Mouse (Mus musculus) C2C12 (cell line): Measurements from ENCODE around the gene 1700021F05Rik.

ENCODE experiments used
- CEBPB ChIP-seq: IDR thresholded peaks from one replicate; pipeline ENCODE4 v1.6.1; 2011; ENCODE audit warnings: low read depth, mild to moderate bottlenecking, control low read depth, moderate library complexity
- CTCF ChIP-seq: IDR thresholded peaks from one replicate; pipeline ENCODE4 v1.5.1; 2011; ENCODE audit not compliant: control insufficient read depth, insufficient read depth, insufficient read length
- FOSL1 ChIP-seq: IDR thresholded peaks from one replicate; pipeline ENCODE4 v1.8.0; 2011; ENCODE audit warnings: mild to moderate bottlenecking, low read length; ENCODE audit not compliant: poor library complexity, insufficient read depth, severe bottlenecking
- MAX ChIP-seq: IDR thresholded peaks from one replicate; pipeline ENCODE4 v1.6.1; 2011; ENCODE audit warnings: mild to moderate bottlenecking, control low read depth
- MYOG ChIP-seq: IDR thresholded peaks from one replicate; pipeline ENCODE4 v1.6.1; 2011; ENCODE audit not compliant: control insufficient read depth, insufficient read length; ENCODE audit errors: extremely low read depth

GRCm38 (mm10) chr10:43479436-43480157 lies 61.2 kb downstream of the 1700021F05Rik start:
- TF ChIP-seq CTCF (peak; percentile 98), MAX (peak; percentile 73), MYOG (no peak), CEBPB (no peak), FOSL1 (no peak)
